Comparison of ENCODE assay signal across 19 mouse cellular contexts in the genomic region with DNA sequence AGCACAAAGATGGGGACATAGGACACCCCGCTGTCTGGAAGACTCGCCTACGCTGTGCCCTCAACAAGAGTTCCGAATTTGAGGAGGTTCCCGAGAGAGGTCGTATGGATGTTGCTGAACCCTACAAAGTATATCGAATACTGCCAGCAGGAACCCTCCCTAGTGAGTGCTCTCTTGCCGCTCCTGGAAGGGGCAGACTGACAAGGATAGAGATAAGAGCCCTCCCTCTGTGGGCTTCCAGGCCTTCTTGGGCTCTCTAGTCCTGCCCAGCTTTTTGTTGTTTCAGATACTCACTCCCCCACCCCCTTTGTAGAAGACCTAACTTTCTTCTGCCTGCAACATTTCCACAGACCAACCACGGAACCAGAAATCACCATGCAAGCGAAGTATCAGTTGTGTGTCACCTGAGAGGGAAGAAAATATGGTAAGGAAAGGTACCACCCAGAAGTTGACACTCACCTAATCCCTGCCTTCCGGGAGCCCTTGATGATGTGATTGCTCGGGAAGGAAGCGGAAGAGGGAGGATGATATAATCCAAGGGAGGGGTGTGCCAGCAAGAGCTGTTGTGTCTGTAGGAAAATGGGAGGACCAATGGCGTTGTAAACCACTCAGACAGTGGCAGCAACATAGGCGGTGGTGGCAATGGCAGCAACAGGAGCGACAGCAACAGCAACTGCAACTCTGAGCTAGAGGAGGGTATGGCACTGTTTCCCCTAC. TPM values are rescaled to one million over a fixed set of nuclear protein-coding genes. Genes with fewer than 3 reads are reported as not detected.
DNase-seq lines count a peak whose midpoint lies in the region; ATAC-seq and TF ChIP-seq lines count a peak whose summit lies in the region.
"Had no signal": no experiment of that assay in that cellular context is flagged by ENCODE, and none has a peak within 500 bp of the region (broad histone marks: within the 10 kb centered on the region; RNA-seq: fewer than 3 reads in every experiment).

No protein-coding gene starts in this region.

- DNase-seq in right cerebral cortex, postnatal 4 days: no peak
- DNase-seq in frontal cortex, postnatal 25 days (ENCODE audit: low spot score in 2 of 2): no peak
- DNase-seq: cerebellum, adult 8-10 months; heart, postnatal 4 days; kidney, adult 18-20 months; kidney, postnatal 36 days; lung, adult 18-20 months; lung, postnatal 14 days; thymus, postnatal 25 days had no signal

- no peak for ATAC-seq in liver, embryonic 15.5 days (ENCODE audit: insufficient read depth)
- ATAC-seq in kidney, embryonic 16.5 days (ENCODE audit: low FRiP score, low TSS enrichment): no peak
- ATAC-seq: forebrain, embryonic 15.5 days; hindbrain, postnatal 0 days had no signal

- peaks cover 74% of the 10 kb centered on the region for H3K4me1 ChIP-seq in E14TG2a.4 (replicated peaks; ENCODE audit: low read depth, low read length)
- H3K4me1 ChIP-seq in ES-Bruce4 (ENCODE audit: control insufficient read depth, insufficient read depth, low read length): peaks cover 4% of the 10 kb centered on the region
- H3K4me1 ChIP-seq in erythroblast, embryonic 14.5 days (ENCODE audit: control insufficient read depth): peaks cover 57% of the 10 kb centered on the region
- peaks cover 56% of the 10 kb centered on the region for H3K4me1 ChIP-seq in liver, embryonic 15.5 days (replicated peaks)
- peaks cover 12% of the 10 kb centered on the region for H3K4me1 ChIP-seq in kidney, embryonic 16.5 days (ENCODE audit: insufficient read depth, low read length)

- H3K4me2 ChIP-seq in liver, embryonic 15.5 days: peak overlapping the region; percentile 82
- no peak overlapping the region for H3K4me2 ChIP-seq in kidney, embryonic 16.5 days (replicated peaks; ENCODE audit: low read depth, low read length)
- H3K4me2 ChIP-seq: forebrain, embryonic 15.5 days; heart, embryonic 12.5 days had no signal

- TF ChIP-seq CTCF in E14TG2a.4 (conservative IDR thresholded peaks at IDR 0.05; ENCODE audit: low read length) (no peak), ES-Bruce4 (IDR thresholded peaks at IDR 0.05; ENCODE audit: low read depth, low read length) (no peak)

- peak overlapping the region; percentile 46; the same call in 1 of the 2 replicates for H3K27ac ChIP-seq in ES-Bruce4 (ENCODE audit: insufficient read depth, low read length)
- peak overlapping the region; percentile 73 for H3K27ac ChIP-seq in liver, embryonic 15.5 days (replicated peaks)
- H3K27ac ChIP-seq in kidney, embryonic 16.5 days (ENCODE audit: low read length): no peak overlapping the region
- H3K27ac ChIP-seq: embryonic facial prominence, embryonic 10.5 days; forebrain, embryonic 15.5 days; hindbrain, postnatal 0 days; limb, embryonic 10.5 days had no signal

- H3K27me3 ChIP-seq in E14TG2a.4 (ENCODE audit: insufficient read depth, low read length) (no peaks in the 10 kb centered on the region), ES-Bruce4 (ENCODE audit: control insufficient read depth, insufficient read depth, low read length, poor library complexity, severe bottlenecking) (no peaks in the 10 kb centered on the region)
- no peaks in the 10 kb centered on the region for H3K27me3 ChIP-seq in erythroblast, embryonic 14.5 days (ENCODE audit: control insufficient read depth)
- H3K27me3 ChIP-seq in liver, embryonic 15.5 days: no peaks in the 10 kb centered on the region
- H3K27me3 ChIP-seq in kidney, embryonic 16.5 days (ENCODE audit: insufficient read depth, low read length): no peaks in the 10 kb centered on the region
- H3K27me3 ChIP-seq: forebrain, embryonic 15.5 days; heart, embryonic 12.5 days had no signal

- H3K4me3 ChIP-seq in E14TG2a.4 (replicated peaks; ENCODE audit: low read length) (peak overlapping the region; percentile 74), ES-Bruce4 (ENCODE audit: low read depth, low read length) (no peak overlapping the region)
- peak overlapping the region; percentile 25 for H3K4me3 ChIP-seq in erythroblast, embryonic 14.5 days (replicated peaks)
- peak overlapping the region; percentile 68 for H3K4me3 ChIP-seq in liver, embryonic 15.5 days (replicated peaks)
- no peak overlapping the region for H3K4me3 ChIP-seq in kidney, embryonic 16.5 days (ENCODE audit: low read length)
- H3K4me3 ChIP-seq: embryonic facial prominence, embryonic 10.5 days; forebrain, embryonic 15.5 days; heart, embryonic 12.5 days; limb, embryonic 10.5 days had no signal

- H3K9me3 ChIP-seq in E14TG2a.4 (ENCODE audit: low read length): no peaks in the 10 kb centered on the region
- no peaks in the 10 kb centered on the region for H3K9me3 ChIP-seq in ES-Bruce4 (replicated peaks; ENCODE audit: control insufficient read depth, insufficient read depth, low read length, poor library complexity, severe bottlenecking)
- H3K9me3 ChIP-seq in erythroblast, embryonic 14.5 days (ENCODE audit: control insufficient read depth, low read length): no peaks in the 10 kb centered on the region
- no peaks in the 10 kb centered on the region for H3K9me3 ChIP-seq in liver, embryonic 15.5 days (replicated peaks)
- no peaks in the 10 kb centered on the region for H3K9me3 ChIP-seq in kidney, embryonic 16.5 days (ENCODE audit: low read length)
- H3K9me3 ChIP-seq: embryonic facial prominence, embryonic 10.5 days; forebrain, embryonic 15.5 days; heart, embryonic 12.5 days; limb, embryonic 10.5 days had no signal

- H3K36me3 ChIP-seq in E14TG2a.4 (ENCODE audit: insufficient read depth, low read length) (peaks cover 82% of the 10 kb centered on the region), ES-Bruce4 (ENCODE audit: control insufficient read depth, insufficient read depth, low read length, poor library complexity, severe bottlenecking) (peaks cover 35% of the 10 kb centered on the region)
- peaks cover 90% of the 10 kb centered on the region for H3K36me3 ChIP-seq in erythroblast, embryonic 14.5 days (ENCODE audit: control insufficient read depth)
- peaks cover 82% of the 10 kb centered on the region for H3K36me3 ChIP-seq in liver, embryonic 15.5 days (replicated peaks)
- H3K36me3 ChIP-seq in kidney, embryonic 16.5 days (ENCODE audit: insufficient read depth, low read length): peaks cover 53% of the 10 kb centered on the region

- H3K9ac ChIP-seq in ES-Bruce4 (ENCODE audit: low read depth, poor library complexity, severe bottlenecking): peak overlapping the region; percentile 23
- H3K9ac ChIP-seq in liver, embryonic 15.5 days: peak overlapping the region; percentile 50
- no peak overlapping the region for H3K9ac ChIP-seq in kidney, embryonic 16.5 days (replicated peaks; ENCODE audit: low read length)
- H3K9ac ChIP-seq: forebrain, embryonic 15.5 days; heart, embryonic 12.5 days had no signal

- 66% methylated on average over 16 of the region's 16 CpGs for WGBS in liver, embryonic 15.5 days (ENCODE audit: insufficient replicate concordance)
- WGBS in kidney, embryonic 16.5 days: 93% methylated on average over 16 of the region's 16 CpGs

- no peak for TF ChIP-seq EP300 in ES-Bruce4 (IDR thresholded peaks at IDR 0.05; ENCODE audit: insufficient read depth, low read depth, low read length)

- no peak for TF ChIP-seq POLR2A in ES-Bruce4 (IDR thresholded peaks at IDR 0.05; ENCODE audit: insufficient read depth, low read length)

RNA-seq across cellular contexts. Expression of gene Irf9, which starts 2.5 kb away (rescaled TPM):
- 9.6 and 10.9 TPM in 2 replicates for polyA plus RNA-seq in ES-Bruce4 (2011; ENCODE audit: insufficient read depth, insufficient read length, low read depth, missing spikeins)
- 3.3 and 4.8 TPM in 2 replicates for polyA plus RNA-seq in erythroblast, embryonic 14.5 days (2012)
- polyA plus RNA-seq in liver, embryonic 15.5 days (2015; fragmentation: Nextera tagmentation; extraction: Ambion mirVana): 20.7 and 20.9 TPM in 2 replicates
- 16.8 and 17.7 TPM in 2 replicates for polyA plus RNA-seq in kidney, embryonic 16.5 days (2015; fragmentation: Nextera tagmentation; extraction: Ambion mirVana)

RNA-seq across cellular contexts. Expression of gene Rec8, which starts 11.9 kb away (rescaled TPM):
- polyA plus RNA-seq in ES-Bruce4 (2011; ENCODE audit: insufficient read depth, insufficient read length, low read depth, missing spikeins): 16.4 and 20.6 TPM in 2 replicates
- 0.14 and 0.15 TPM in 2 replicates for polyA plus RNA-seq in erythroblast, embryonic 14.5 days (2012)
- polyA plus RNA-seq in liver, embryonic 15.5 days (2015; fragmentation: Nextera tagmentation; extraction: Ambion mirVana): 1.7 and 1.9 TPM in 2 replicates
- polyA plus RNA-seq in kidney, embryonic 16.5 days (2015; fragmentation: Nextera tagmentation; extraction: Ambion mirVana): 23.0 and 24.2 TPM in 2 replicates

RNA-seq across cellular contexts. Expression of gene Rnf31, which starts 14.4 kb away (rescaled TPM):
- 31.6 and 39.1 TPM in 2 replicates for polyA plus RNA-seq in ES-Bruce4 (2011; ENCODE audit: insufficient read depth, insufficient read length, low read depth, missing spikeins)
- polyA plus RNA-seq in erythroblast, embryonic 14.5 days (2012): 0.86 and 1.1 TPM in 2 replicates
- 9.1 and 12.0 TPM in 2 replicates for polyA plus RNA-seq in liver, embryonic 15.5 days (2015; fragmentation: Nextera tagmentation; extraction: Ambion mirVana)
- 21.3 and 26.2 TPM in 2 replicates for polyA plus RNA-seq in kidney, embryonic 16.5 days (2015; fragmentation: Nextera tagmentation; extraction: Ambion mirVana)

RNA-seq across cellular contexts. Expression of gene Psme2, which starts 15.0 kb away (rescaled TPM):
- polyA plus RNA-seq in ES-Bruce4 (2011; ENCODE audit: insufficient read depth, insufficient read length, low read depth, missing spikeins): 195 and 200 TPM in 2 replicates
- polyA plus RNA-seq in erythroblast, embryonic 14.5 days (2012): 4.4 and 7.0 TPM in 2 replicates
- 173 and 191 TPM in 2 replicates for polyA plus RNA-seq in liver, embryonic 15.5 days (2015; fragmentation: Nextera tagmentation; extraction: Ambion mirVana)
- polyA plus RNA-seq in kidney, embryonic 16.5 days (2015; fragmentation: Nextera tagmentation; extraction: Ambion mirVana): 207 and 226 TPM in 2 replicates

RNA-seq across cellular contexts. Expression of gene Emc9, which starts 20.8 kb away (rescaled TPM):
- 5.3 and 6.1 TPM in 2 replicates for polyA plus RNA-seq in ES-Bruce4 (2011; ENCODE audit: insufficient read depth, insufficient read length, low read depth, missing spikeins)
- 3.5 and 3.8 TPM in 2 replicates for polyA plus RNA-seq in erythroblast, embryonic 14.5 days (2012)
- polyA plus RNA-seq in liver, embryonic 15.5 days (2015; fragmentation: Nextera tagmentation; extraction: Ambion mirVana): 25.6 and 25.9 TPM in 2 replicates
- polyA plus RNA-seq in kidney, embryonic 16.5 days (2015; fragmentation: Nextera tagmentation; extraction: Ambion mirVana): 9.3 and 9.5 TPM in 2 replicates

Comparison
In these comparisons a context has a peak if more than half of its experiments do, and no peak if none do; other contexts are left out.
1. H3K4me3 ChIP-seq: peak in E14TG2a.4 (single experiment), erythroblast, embryonic 14.5 days (single experiment) and liver, embryonic 15.5 days (single experiment); none in ES-Bruce4 (single experiment) and kidney, embryonic 16.5 days (single experiment).